Mouse (Mus musculus) kidney, postnatal 0 days (tissue): ENCODE measurements at regions not wholly inside any gene's neighbourhood (a gene's known extent, or its start where the extent isn't known, plus 50 kb on each side); places are given as distances from the start of the nearest gene placed in this dataset.
A peak's percentile ranks its signal among the peaks of the same experiment; 100 is the strongest.

Source experiments
- ATAC-seq: fragments of 200-750 bp; cut with Nextera tagmentation; replicated peaks from 2 replicates; pipeline ENCODE4 v1.8.0; 2017; ENCODE audit warnings: low read depth, moderate number of reproducible peaks, moderate TSS enrichment, moderate library complexity; ENCODE audit not compliant: low FRiP score
- DNase-seq: peaks from one replicate; pipeline ENCODE4 v3.0.0-alpha.2; 2016; ENCODE audit warnings: low spot score
- H3K27ac ChIP-seq: fragments of 300-500 bp; sonication (generic); 2 replicates; pipeline ENCODE4 v1.5.1; 2014; ENCODE audit warnings: mild to moderate bottlenecking
- H3K27me3 ChIP-seq: fragments of 300-500 bp; sonication (generic); 2 replicates; pipeline ENCODE4 v1.6.1; 2014; ENCODE audit warnings: low read length, mixed read lengths; ENCODE audit not compliant: insufficient read depth
- H3K36me3 ChIP-seq: fragments of 300-500 bp; sonication (generic); 2 replicates; pipeline ENCODE4 v1.6.1; 2014; ENCODE audit warnings: low read length, mixed read lengths; ENCODE audit not compliant: insufficient read depth
- H3K4me1 ChIP-seq: fragments of 300-500 bp; sonication (generic); replicated peaks from 2 replicates; pipeline ENCODE4 v1.6.1; 2014; ENCODE audit warnings: antibody characterized with exemption, low read length, mixed read lengths; ENCODE audit not compliant: insufficient read depth
- H3K4me2 ChIP-seq: fragments of 300-500 bp; sonication (generic); 2 replicates; pipeline ENCODE4 v1.6.1; 2014; ENCODE audit warnings: mild to moderate bottlenecking, low read length, moderate library complexity, mixed read lengths
- H3K4me3 ChIP-seq: fragments of 300-500 bp; sonication (generic); replicated peaks from 2 replicates; pipeline ENCODE4 v1.5.1; 2014; ENCODE audit warnings: low read depth, low read length
- H3K9ac ChIP-seq: fragments of 300-500 bp; sonication (generic); 2 replicates; pipeline ENCODE4 v1.6.1; 2014; ENCODE audit warnings: low read depth, low read length
- H3K9me3 ChIP-seq: fragments of 300-500 bp; sonication (generic); replicated peaks from 2 replicates; pipeline ENCODE4 v1.6.1; 2016; ENCODE audit warnings: low read length, inconsistent platforms, mixed read lengths
- CTCF ChIP-seq: IDR thresholded peaks from 2 replicates; pipeline ENCODE4 v1.5.1; 2016; ENCODE audit warnings: antibody characterized with exemption, low read depth, mild to moderate bottlenecking, moderate library complexity
- WGBS: fragments of 180-500 bp; shearing (Covaris S2); extraction: QIAGEN DNeasy Blood & Tissue Kit; methylation state at CpG from one replicate; pipeline ENCODE4 v1.1.7; 2014; 5-methylcytosine and 5-hydroxymethylcytosine counted together

GRCm38 (mm10) chr6:143499259-143500043 lies 332.4 kb downstream of the Etnk1 start:
- TF ChIP-seq CTCF = no peak
- Histone ChIP-seq H3K4me1 (no peaks in the 10 kb centered on the region), H3K9me3 (no peaks in the 10 kb centered on the region), H3K9ac (no peak overlapping the region), H3K4me2 (0 out of 2 replicates have a peak overlapping the region, but pooled peaks have one; percentile 4), H3K36me3 (no peaks in the 10 kb centered on the region), H3K27ac (no peak overlapping the region), H3K4me3 (no peak overlapping the region), H3K27me3 (no peaks in the 10 kb centered on the region)
- 67% methylated on average over 19 of the region's 19 CpGs for WGBS
- no peak for DNase-seq
- ATAC-seq = no peak

GRCm38 (mm10) chr6:143502803-143503202 lies 335.8 kb downstream of the Etnk1 start:
- no peak for ATAC-seq

GRCm38 (mm10) chr6:143503953-143504352 lies 336.9 kb downstream of the Etnk1 start:
- no peak for TF ChIP-seq CTCF
- WGBS = 81% methylated on average over 4 of the region's 4 CpGs
- Histone ChIP-seq H3K36me3 (no peaks in the 10 kb centered on the region), H3K9me3 (no peaks in the 10 kb centered on the region), H3K27ac (no peak overlapping the region), H3K27me3 (no peaks in the 10 kb centered on the region), H3K4me2 (no peak overlapping the region), H3K4me1 (no peaks in the 10 kb centered on the region), H3K4me3 (no peak overlapping the region), H3K9ac (no peak overlapping the region)
- DNase-seq (no peak), ATAC-seq (no peak)

More at GRCm38 (mm10) chr6:143502803-143503202, 335.8 kb downstream of the Etnk1 start:
- no peak for TF ChIP-seq CTCF
- Histone ChIP-seq H3K9me3 (no peaks in the 10 kb centered on the region), H3K36me3 (no peaks in the 10 kb centered on the region), H3K4me2 (no peak overlapping the region), H3K27me3 (no peaks in the 10 kb centered on the region), H3K27ac (no peak overlapping the region), H3K4me1 (no peaks in the 10 kb centered on the region), H3K9ac (no peak overlapping the region), H3K4me3 (no peak overlapping the region)
- no peak for DNase-seq
- 78% methylated on average over 8 of the region's 8 CpGs for WGBS

- no peak for TF ChIP-seq CTCF
- Histone ChIP-seq H3K9me3 (no peaks in the 10 kb centered on the region), H3K27ac (no peak overlapping the region), H3K4me1 (no peaks in the 10 kb centered on the region), H3K4me3 (no peak overlapping the region), H3K4me2 (no peak overlapping the region), H3K27me3 (no peaks in the 10 kb centered on the region), H3K9ac (no peak overlapping the region), H3K36me3 (no peaks in the 10 kb centered on the region)
- 83% methylated on average over 5 of the region's 5 CpGs for WGBS
- ATAC-seq (no peak), DNase-seq (no peak)
Observed at GRCm38 (mm10) chr6:143513459-143513858, 346.4 kb downstream of the Etnk1 start.

GRCm38 (mm10) chr6:143515137-143515536 lies 348.1 kb downstream of the Etnk1 start:
- ATAC-seq (peak; percentile 82), DNase-seq (peak; percentile 62)
- WGBS = 70% methylated on average over 12 of the region's 12 CpGs
- H3K4me2 ChIP-seq = no peak overlapping the region
- no peak for TF ChIP-seq CTCF
- no peaks in the 10 kb centered on the region for H3K4me1 ChIP-seq
- H3K9me3 ChIP-seq = no peaks in the 10 kb centered on the region
- H3K9ac ChIP-seq = no peak overlapping the region
- no peak overlapping the region for H3K4me3 ChIP-seq
- H3K27ac ChIP-seq = no peak overlapping the region
- H3K27me3 ChIP-seq = no peaks in the 10 kb centered on the region
- H3K36me3 ChIP-seq = no peaks in the 10 kb centered on the region

GRCm38 (mm10) chr6:143516746-143517145 lies 349.7 kb downstream of the Etnk1 start:
- Histone ChIP-seq H3K9ac (no peak overlapping the region), H3K4me3 (no peak overlapping the region), H3K9me3 (no peaks in the 10 kb centered on the region), H3K36me3 (no peaks in the 10 kb centered on the region), H3K27me3 (no peaks in the 10 kb centered on the region), H3K4me2 (no peak overlapping the region), H3K4me1 (no peaks in the 10 kb centered on the region), H3K27ac (no peak overlapping the region)
- 85% methylated on average over 1 of the region's 1 CpGs for WGBS
- DNase-seq (no peak), ATAC-seq (no peak)
- TF ChIP-seq CTCF = no peak
